Mouse (Mus musculus) neutrophil, adult 5-6 weeks (primary cell): ENCODE measurements around the gene Eya4. TPM values are rescaled to one million over a fixed set of nuclear protein-coding genes. Genes with fewer than 3 reads are reported as not detected.

Experiments
- ATAC-seq: fragments of 151-379, 151-347 bp; 2 replicates; pipeline ENCODE4 v1.8.0; 2017; ENCODE audit warnings: mild to moderate bottlenecking, moderate TSS enrichment; ENCODE audit not compliant: insufficient number of reproducible peaks, poor library complexity, low FRiP score, severe bottlenecking; ENCODE audit errors: extremely low read depth
- total RNA-seq: library from RNA; stranded (forward); fragments of 200-1000 nt; gene quantifications from 2 replicates; pipeline ENCODE4 v1.2.3, GENCODE M21; 2017

Eya4 gene
- 0.23 TPM in 1 of 2 replicates, not detected in the other for total RNA-seq

DNA sequence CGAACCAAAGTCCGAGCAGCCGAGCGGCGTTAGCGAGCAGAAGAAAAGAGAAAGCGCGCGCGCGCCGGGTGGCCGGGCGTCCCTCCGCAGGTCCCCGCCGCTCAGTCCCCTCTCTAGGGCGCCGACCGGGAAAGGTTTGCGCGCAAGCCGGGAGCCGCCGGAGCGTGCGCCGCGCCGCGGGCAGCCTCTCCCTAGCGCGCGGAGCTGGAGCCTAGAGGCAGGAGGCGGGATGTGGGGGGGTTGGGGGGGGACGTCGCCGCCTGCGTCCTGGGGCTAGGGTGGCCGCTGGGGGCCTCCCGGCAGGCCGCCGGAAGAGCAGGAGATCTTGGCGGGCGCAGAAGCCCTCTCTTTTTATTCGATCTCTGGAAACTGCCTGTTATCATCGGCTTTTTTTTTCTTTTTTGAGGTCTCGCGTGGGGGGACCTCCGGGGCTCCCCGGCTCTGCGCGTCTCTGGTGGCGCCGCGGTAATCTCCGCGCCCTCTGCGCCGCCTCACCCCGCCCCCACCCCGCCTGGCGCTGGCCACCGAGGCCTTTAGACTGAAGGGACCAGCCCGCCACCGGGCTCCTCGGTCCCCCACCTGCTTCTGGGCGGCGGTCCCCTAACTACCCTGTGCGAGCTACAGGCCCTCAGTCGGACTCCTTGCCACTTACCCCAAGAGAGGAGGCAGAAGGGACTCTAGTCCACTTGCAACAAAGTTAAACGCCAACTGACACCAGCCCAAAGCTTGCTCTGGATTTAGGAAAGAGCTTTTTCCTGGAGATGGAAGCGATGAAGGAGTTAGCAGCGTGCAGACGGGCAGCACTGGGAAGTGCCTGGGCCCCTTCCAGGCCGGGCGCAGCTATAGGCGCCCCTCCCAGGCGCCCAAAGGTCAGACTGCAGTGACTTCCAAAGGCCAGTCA is at the start of gene Eya4:
Gene Eya4, minus strand, starts transcription at position 776 of the 901 bp plus-strand sequence.
- ATAC-seq = no peak

DNA sequence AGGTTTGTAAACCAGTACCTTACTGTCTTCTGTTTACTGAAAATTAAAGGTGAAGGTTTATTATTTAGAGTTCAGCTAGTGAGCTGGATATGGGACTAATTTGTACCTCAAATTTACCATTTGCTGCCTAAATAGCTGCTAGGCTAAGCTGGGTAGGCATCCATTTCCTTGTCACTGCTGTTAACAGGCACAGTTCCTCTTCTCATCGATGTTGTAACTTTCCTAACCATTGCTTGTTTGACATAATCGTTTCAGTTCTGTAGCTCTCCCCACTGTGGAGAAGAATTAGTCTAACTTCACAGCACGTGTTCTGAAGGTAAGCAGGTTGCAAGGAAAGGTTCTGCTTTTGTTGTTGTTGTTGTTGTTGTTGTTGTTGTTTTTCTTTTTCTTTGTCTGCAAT is 44.8 kb upstream of the Eya4 start:
- no peak for ATAC-seq

DNA sequence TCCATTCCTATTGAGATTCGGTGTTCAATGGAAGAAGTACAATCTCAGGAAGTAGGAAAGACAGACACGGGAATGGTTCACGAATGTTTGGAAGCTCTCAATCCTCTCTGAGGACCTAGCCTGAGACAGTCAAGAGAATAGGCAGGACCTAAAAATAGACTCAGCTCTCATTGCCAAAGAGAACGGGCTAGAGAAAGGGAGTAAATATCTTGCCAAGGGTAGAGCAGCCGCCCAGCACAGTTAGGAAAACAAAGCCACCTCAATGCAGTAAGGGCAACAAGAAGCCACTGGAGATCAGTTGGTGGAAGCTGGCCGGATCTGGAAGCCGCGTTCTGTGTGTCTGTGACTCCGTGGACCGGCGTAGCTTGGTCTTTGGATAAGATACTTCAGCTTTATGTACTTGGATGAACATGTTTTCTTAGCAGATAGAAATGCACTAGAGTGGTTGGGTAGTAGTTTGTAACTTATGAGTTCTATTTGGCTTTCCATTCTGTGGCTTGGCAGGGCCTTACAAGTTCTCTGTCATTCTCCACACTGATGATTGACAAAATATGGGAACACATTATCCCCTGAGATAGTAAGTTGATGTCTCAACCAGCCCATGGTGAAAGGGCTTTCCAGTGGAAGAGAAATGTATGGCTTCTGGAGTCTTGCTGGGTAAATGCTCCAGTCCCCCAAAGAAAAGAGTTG is 44.1 kb upstream of the Eya4 start:
- ATAC-seq = no peak

DNA sequence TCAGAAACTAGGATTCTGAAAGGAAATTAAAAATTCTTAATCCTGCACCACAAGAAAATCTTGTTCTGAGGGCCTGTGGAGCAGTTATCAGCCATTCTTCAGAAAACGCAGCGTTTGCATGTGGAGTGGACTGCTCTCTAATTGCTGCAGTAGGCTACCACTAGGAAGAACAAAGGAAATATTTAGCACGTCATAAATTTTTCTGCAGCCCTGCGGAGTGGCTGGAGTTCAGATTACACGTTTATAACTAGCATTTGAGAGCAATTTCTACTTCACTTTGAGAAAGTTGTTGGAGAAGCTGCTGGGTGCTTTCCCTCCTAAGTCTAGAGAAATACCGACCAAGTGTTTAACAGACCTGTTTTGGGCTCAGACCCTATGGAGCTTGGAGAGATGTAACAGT is 43.6 kb upstream of the Eya4 start:
- no peak for ATAC-seq

DNA sequence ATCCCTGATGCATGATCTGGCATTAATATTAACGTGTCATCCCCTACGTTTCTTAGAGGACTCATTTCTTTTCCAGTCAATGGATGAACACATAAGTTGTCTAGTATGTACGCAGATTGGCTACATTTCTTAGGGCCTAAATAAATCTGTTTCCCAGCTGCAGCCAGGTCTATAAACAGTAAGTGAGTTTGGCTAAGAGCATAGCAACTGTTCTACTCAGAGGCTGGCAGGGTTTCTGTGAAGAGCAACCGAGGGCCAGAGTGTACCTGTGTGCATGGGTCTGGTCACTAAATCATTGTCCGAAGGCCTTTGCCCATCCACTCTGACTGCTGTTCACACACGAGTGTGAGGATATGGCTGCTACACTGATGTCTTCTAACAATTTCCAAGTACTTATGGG is 13.3 kb upstream of the Eya4 start:
- no peak for ATAC-seq

DNA sequence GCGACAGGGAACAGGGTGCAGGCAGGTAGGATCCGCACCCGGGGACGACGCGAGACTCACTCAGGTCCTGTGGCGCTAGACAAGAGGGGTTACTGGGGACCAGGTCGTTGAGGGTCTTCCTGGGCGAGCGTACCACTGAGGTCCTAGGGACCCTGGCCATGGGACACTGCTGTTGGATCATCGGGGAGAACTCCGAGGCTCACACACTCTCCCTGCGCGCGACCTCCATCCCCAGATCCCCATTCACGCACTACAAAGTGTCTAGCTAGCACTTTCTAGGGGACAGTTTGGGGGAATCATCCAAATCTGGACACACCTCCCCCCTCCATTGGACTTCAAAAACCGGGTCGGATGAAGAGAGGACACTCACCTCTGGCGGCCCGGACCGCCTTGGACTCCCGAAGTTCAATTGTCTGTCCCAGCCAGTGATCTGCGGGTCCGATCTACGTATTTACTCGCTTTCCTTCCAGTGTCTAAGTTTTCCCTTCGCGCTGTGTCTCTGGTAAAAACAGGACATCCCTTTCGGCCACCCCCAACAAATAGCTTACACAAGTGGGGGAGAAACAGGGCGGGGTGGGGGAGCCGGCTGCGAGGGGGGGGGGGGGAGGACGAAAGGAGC is 1.1 kb downstream of the Eya4 start:
- ATAC-seq = no peak

DNA sequence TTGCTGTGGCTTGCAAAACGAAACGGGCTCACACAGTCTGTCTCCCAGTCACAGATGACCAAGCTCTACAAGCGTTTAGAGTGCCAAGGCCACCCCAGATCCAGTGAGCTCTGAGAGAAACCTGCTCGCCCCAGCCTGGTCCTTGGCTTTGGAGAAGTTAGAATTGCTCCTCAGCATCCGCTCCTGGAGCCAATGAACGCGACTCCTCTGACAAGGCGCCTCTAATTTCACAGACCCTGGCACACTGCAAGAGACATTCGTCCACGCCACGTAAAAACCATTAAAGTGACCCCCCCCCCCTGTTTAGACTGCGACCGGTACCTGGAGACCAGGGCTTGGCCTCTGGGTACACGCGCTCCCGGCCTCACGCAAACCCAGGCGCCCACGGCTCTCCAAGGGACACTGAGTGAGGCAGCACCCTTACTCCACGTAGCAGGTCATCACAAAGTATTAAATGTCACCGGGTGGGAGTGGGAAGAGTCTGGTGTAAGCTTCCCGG is 1.6 kb downstream of the Eya4 start:
- no peak for ATAC-seq

DNA sequence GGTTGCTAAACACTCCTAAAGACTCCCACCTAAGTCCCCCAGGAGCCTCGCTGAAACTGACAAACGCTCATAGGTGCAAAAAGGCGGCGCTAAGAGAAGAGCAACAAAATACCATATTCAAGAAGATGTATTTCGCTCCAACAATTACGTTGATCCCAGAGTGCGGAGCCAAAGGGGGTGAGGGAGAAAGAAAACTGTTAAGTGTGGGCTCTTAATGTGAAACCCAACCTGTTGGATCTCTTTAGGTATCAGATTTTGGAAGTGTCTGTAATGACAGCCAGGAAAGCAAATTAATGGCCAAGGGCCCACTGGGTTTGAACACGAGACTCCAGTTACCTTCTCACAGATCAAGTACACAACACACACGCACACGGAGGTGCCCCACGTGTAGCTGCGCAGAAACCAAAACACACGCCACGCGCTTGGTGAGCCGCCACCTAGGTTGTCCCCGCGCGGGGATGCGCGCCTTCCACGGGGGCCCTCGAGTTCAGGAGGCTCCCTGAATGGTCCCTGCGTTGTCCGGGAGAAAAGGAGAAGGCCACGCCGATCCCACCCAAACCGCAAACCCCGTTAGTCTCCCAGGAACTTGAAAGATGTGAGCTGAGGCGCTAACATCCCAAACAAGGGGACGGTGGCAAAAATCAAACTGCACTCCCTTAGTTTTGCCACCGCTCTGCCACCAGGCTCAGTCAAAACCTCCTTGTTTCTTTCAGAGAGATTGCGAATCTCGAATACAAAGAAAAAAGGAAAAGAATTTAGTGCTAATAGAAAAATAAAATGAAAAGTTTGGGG is 2.3 kb downstream of the Eya4 start:
- ATAC-seq = no peak

DNA sequence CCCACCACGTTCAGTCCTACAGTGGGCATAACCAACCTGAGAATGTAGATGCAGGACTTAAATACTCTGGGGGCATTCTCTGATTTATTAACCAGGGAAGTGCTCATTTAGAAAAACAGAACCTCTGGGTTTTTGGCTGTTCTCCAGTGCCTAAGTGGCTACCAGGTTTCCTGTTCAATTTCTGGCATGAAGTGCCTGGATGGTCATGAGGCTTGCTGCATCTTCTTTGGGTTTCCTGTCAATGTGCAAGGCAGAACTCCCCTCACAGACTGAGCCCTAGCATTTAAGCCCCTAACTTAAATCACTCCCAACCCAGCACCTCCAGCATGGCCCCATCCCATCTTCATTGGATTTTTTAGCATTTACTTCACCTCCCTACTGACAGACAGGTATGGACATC is 13.3 kb downstream of the Eya4 start:
- ATAC-seq = no peak

DNA sequence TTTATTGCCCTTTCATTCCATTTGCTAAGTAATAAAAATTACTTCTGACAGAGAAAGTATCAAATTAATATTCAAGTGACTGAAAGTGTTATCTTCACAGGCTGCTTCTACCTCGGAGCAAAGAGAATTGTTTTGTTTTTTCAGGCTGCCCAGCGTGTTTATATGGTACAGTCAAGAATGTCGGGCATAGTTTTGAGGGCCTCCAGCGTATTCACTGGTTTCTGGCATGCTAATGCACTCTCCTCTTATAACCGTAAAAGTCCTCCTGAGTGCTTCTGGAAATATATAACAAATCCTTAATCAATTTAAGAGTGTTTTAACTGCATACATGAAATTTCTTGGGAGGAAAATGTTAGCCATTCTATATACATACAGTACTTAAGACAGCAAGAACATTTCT is 17.8 kb downstream of the Eya4 start:
- no peak for ATAC-seq

DNA sequence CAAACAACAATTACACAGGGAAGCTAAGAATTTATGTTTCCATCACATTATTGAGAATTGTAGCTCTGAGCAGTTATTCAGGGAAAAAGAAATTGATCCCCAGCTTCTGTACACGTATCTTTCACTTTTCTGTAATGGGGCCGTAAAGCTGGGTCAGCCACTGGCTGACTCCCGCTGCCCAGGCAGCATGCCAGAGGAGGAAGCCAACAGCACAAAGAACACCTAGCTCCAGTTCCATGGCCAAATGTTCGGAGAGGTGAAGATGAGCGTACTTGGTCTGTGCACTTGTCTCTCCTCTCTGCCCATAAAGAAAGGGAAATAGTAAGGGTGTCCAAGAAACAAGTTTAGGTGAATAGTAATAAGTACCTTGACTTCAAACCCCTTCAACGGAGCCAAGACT is 22.9 kb downstream of the Eya4 start:
- no peak for ATAC-seq

DNA sequence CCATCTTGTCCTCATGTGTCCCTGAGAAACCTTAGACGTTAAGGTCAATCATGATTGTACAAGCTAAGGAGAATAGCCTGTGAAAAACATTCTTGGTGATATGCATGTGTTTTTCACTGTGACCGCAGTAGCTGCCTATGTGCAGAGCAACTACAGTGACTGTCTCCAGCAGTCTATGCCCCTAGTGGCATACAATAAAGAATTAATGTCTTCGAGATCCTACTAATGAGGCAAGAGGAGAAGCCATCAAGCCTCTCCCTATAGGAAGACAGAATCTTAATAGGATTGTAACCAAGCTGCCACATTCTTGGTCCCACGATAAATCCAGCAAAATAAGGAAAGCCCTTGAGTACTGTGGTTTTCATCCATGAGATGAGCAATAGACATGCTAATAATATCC is 28.3 kb downstream of the Eya4 start:
- no peak for ATAC-seq

DNA sequence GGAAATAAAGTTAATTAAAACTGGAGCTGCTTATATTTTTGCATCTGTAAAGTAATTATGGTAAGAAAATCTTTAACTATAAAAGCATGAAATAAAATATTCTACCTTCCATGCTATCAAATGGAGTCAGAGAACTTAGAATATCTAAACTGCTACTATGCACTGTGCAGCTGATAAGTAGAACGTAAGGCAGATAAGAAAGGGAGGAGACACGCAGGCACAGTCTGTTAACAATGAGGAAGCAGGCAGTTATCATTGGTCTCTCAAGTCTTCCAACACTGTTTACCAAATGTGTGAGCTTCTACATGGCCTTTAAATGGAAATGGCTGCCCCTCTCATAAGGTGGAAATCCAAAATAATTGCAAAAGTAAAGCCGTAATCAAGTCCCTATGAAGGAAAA is 55.0 kb downstream of the Eya4 start:
- ATAC-seq = no peak

DNA sequence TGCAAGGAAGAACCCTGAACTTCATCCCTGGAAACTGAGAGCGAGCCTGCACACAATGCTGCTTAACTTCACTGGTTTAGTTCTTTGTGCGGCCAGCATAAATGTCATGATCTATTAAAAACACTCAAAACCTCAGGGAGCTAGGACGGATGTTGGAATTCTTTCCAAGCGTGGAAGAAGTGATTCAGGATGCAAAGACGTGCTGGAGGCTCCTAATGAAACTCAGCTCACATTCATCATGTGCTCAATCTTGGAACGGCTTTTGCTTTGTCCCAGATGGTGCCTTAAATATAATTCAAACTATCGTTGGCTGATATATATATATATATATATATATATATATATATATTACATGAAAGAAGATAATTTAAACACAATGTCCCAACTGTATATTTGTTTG is 58.1 kb downstream of the Eya4 start:
- no peak for ATAC-seq

DNA sequence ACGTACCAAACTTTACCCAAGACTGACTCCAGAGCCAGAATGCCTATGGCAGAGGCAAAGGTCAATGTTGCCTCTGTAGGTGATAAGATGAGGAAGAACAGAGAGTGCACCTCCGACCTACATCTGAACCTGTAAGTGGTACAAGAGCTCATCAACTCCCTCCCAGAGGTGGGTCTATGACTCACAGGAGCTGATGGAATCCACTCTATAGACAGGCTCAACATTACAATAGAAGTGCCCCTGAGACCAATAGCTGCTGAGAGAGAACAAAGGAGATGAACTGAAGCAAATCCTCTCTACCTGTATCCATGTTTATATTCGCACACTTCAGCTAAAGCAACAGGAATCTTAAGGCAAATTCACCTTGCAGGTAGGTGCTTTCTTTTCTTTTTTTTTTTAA is 73.2 kb downstream of the Eya4 start:
- no peak for ATAC-seq

DNA sequence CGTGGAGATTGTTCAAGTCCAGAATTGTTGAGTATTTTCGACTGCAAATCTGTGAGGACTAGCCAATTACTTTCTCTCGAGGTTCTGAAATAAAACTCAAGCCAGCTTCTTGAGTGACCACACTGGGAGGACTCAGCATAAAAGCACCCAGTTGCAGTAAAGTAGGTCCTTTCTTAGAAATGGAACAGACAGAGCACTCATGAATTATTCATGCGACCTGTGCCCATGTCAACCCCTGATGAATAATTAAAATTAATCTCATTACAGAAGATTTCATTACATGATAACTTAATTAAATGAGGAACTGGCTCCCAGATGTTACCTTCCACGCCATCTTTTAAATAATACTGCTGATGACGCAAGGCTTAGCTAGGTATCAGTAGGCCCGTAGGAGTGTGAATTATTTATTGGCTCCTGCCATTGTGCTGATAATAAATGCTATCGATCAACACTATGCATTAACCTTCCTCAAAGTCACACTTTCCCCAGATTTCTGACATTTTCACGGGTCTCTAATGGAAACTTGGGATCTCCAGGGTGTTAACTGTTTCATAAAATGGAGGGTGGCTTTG is 79.5 kb downstream of the Eya4 start:
- ATAC-seq = no peak

DNA sequence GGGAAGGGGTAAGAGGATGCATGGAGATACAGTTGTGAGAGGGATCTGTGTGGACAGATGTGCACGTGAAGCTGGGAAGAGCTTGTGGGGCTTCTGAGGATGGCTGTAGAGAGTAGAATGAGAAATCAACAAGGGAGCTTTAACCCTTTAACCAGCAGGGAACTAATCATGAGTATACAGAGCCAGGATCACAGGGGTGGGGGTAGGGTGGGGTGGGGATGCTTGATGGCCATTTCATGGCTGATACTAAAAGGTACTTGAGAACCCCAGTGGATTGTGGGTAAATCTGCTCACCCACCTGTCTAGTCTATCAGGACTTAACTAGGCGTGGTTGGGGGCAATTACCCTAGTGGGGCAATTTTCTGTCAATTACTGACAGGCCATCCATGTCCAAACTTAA is 80.1 kb downstream of the Eya4 start:
- no peak for ATAC-seq

DNA sequence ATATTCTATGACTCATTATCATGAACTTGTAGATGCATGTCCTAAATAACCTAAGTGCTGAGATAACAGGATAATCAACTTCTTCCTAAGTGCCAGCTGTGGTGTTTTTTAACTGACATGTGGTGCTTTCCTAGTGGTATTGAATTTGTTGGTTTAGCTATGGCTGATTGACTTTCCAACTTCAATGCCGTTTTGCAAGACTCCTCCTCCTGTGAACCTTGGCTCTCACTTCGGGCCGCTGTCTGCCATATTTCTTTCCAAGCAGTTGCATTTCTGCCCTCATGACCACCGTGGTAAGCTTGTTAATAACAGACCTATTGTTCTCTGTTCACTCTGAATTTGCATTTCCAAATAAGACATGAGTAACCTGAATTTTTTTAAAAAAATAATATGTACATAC is 98.4 kb downstream of the Eya4 start:
- ATAC-seq = no peak

DNA sequence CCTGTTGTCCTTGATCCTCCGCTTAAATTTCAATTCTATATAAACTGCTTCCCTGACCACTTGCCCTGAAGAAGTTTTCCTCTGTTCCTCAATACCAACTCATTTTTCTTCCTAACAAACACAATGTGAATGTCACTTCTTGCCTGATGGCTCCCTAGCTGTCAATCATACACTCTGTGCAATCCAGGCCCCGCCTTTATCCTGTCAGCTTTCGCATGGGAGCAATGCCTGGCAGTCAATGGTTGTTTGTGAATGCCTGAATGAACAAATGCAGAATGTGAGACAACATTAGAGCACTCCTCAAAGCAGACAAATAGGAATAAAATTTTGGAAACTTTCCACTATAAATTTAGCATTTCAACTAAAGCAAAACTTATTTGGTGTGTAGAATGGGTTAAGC is 104.1 kb downstream of the Eya4 start:
- no peak for ATAC-seq
